Comparison of ENCODE assay signal across 8 mouse cellular contexts in genomic region chr17:46644152-46644805, GRCm38 (mm10). TPM values are rescaled to one million over a fixed set of nuclear protein-coding genes. Genes with fewer than 3 reads are reported as not detected.
DNase-seq lines count a peak whose midpoint lies in the region; ATAC-seq lines count a peak whose summit lies in the region.

No protein-coding gene starts in this region.

- peak overlapping the region; percentile 81; the same call in 1 of the 2 replicates for H3K9ac ChIP-seq in kidney, embryonic 14.5 days (ENCODE audit: low read depth, low read length)
- peak overlapping the region; percentile 89 for H3K9ac ChIP-seq in neural tube, embryonic 13.5 days

- no peak for DNase-seq in kidney, postnatal 14 days
- DNase-seq in forebrain, embryonic 10.5 days (ENCODE audit: extremely low spot score, low spot score) = no peak
- DNase-seq in limb, embryonic 10.5 days (ENCODE audit: low spot score) = no peak
- no peak for DNase-seq in layer of hippocampus, adult 9-10 months (ENCODE audit: low spot score)
- no peak for DNase-seq in layer of hippocampus, adult 18-20 months (ENCODE audit: low spot score in 2 of 2)
- no peak for DNase-seq in layer of hippocampus, adult 8-10 months (ENCODE audit: low spot score in 2 of 2)

- peak overlapping the region; percentile 75 for H3K4me3 ChIP-seq in kidney, embryonic 14.5 days (ENCODE audit: low read length)
- H3K4me3 ChIP-seq in forebrain, embryonic 10.5 days = peak overlapping the region; percentile 87; the same call in 1 of the 2 replicates
- H3K4me3 ChIP-seq in limb, embryonic 10.5 days = peak overlapping the region; percentile 86
- peak overlapping the region; percentile 82 for H3K4me3 ChIP-seq in neural tube, embryonic 13.5 days

- ATAC-seq in kidney, embryonic 14.5 days (ENCODE audit: low FRiP score, low TSS enrichment) = no peak
- ATAC-seq in neural tube, embryonic 13.5 days (ENCODE audit: low read depth) = no peak

- peaks cover 21% of the 10 kb centered on the region for H3K4me1 ChIP-seq in kidney, embryonic 14.5 days (ENCODE audit: control insufficient read depth, insufficient read depth, low read length)
- H3K4me1 ChIP-seq in forebrain, embryonic 10.5 days = peaks cover 32% of the 10 kb centered on the region
- H3K4me1 ChIP-seq in limb, embryonic 10.5 days = peaks cover 27% of the 10 kb centered on the region
- H3K4me1 ChIP-seq in neural tube, embryonic 13.5 days (replicated peaks) = peaks cover 27% of the 10 kb centered on the region

- no peaks in the 10 kb centered on the region for H3K9me3 ChIP-seq in kidney, embryonic 14.5 days (ENCODE audit: control insufficient read depth, low read length)
- no peaks in the 10 kb centered on the region for H3K9me3 ChIP-seq in forebrain, embryonic 10.5 days
- H3K9me3 ChIP-seq in limb, embryonic 10.5 days (replicated peaks) = no peaks in the 10 kb centered on the region
- no peaks in the 10 kb centered on the region for H3K9me3 ChIP-seq in neural tube, embryonic 13.5 days

- 82% methylated on average over 12 of the region's 12 CpGs for WGBS in kidney, embryonic 14.5 days
- WGBS in forebrain, embryonic 10.5 days = 89% methylated on average over 12 of the region's 12 CpGs
- WGBS in limb, embryonic 10.5 days = 89% methylated on average over 12 of the region's 12 CpGs
- 89% methylated on average over 12 of the region's 12 CpGs for WGBS in neural tube, embryonic 13.5 days

- H3K4me2 ChIP-seq in kidney, embryonic 14.5 days (replicated peaks; ENCODE audit: low read depth, low read length) = peak overlapping the region; percentile 95
- peak overlapping the region; percentile 92 for H3K4me2 ChIP-seq in neural tube, embryonic 13.5 days

- no peaks in the 10 kb centered on the region for H3K27me3 ChIP-seq in kidney, embryonic 14.5 days (ENCODE audit: control insufficient read depth, insufficient read depth, low read length)
- no peaks in the 10 kb centered on the region for H3K27me3 ChIP-seq in forebrain, embryonic 10.5 days (ENCODE audit: poor library complexity, severe bottlenecking)
- no peaks in the 10 kb centered on the region for H3K27me3 ChIP-seq in limb, embryonic 10.5 days (ENCODE audit: low read depth, poor library complexity, severe bottlenecking)
- H3K27me3 ChIP-seq in neural tube, embryonic 13.5 days = no peaks in the 10 kb centered on the region

- peaks cover 30% of the 10 kb centered on the region; the same call in 1 of the 2 replicates for H3K36me3 ChIP-seq in kidney, embryonic 14.5 days (ENCODE audit: control insufficient read depth, insufficient read depth, low read length)
- H3K36me3 ChIP-seq in forebrain, embryonic 10.5 days (replicated peaks) = peaks cover 46% of the 10 kb centered on the region
- H3K36me3 ChIP-seq in limb, embryonic 10.5 days = peaks cover 43% of the 10 kb centered on the region
- H3K36me3 ChIP-seq in neural tube, embryonic 13.5 days = peaks cover 46% of the 10 kb centered on the region

- H3K27ac ChIP-seq in kidney, embryonic 14.5 days (ENCODE audit: low read depth, low read length) = 0 out of 2 replicates have a peak overlapping the region, but pooled peaks have one; percentile 76
- no peak overlapping the region for H3K27ac ChIP-seq in forebrain, embryonic 10.5 days
- H3K27ac ChIP-seq in limb, embryonic 10.5 days = peak overlapping the region; percentile 91; the same call in 1 of the 2 replicates
- no peak overlapping the region for H3K27ac ChIP-seq in neural tube, embryonic 13.5 days (replicated peaks)

RNA-seq across cellular contexts. Expression of gene Klc4, which starts 1.5 kb away (rescaled TPM):
- polyA plus RNA-seq in kidney, embryonic 14.5 days (2014; fragmentation: Nextera tagmentation; extraction: Ambion mirVana) = 22.0 and 31.5 TPM in 2 replicates
- 29.1 and 31.8 TPM in 2 replicates for polyA plus RNA-seq in forebrain, embryonic 10.5 days (2016; fragmentation: Nextera tagmentation; extraction: Ambion mirVana)
- polyA plus RNA-seq in limb, embryonic 10.5 days (2016; fragmentation: Nextera tagmentation; extraction: Ambion mirVana) = 23.6 and 28.8 TPM in 2 replicates
- polyA plus RNA-seq in neural tube, embryonic 13.5 days (2015; fragmentation: Nextera tagmentation; extraction: Ambion mirVana) = 41.8 and 45.3 TPM in 2 replicates
- total RNA-seq in layer of hippocampus, adult 18-20 months (2021) = 10 to 100 TPM; 22.4 to 22.6 TPM
- 10 to 100 TPM; 18.9 to 21.8 (median 21.1) TPM for total RNA-seq in layer of hippocampus, adult 8-10 months (2022)

RNA-seq across cellular contexts. Expression of gene Mrpl2, which starts 1.8 kb away (rescaled TPM):
- 121 and 141 TPM in 2 replicates for polyA plus RNA-seq in kidney, embryonic 14.5 days (2014; fragmentation: Nextera tagmentation; extraction: Ambion mirVana)
- polyA plus RNA-seq in forebrain, embryonic 10.5 days (2016; fragmentation: Nextera tagmentation; extraction: Ambion mirVana) = 136 and 137 TPM in 2 replicates
- polyA plus RNA-seq in limb, embryonic 10.5 days (2016; fragmentation: Nextera tagmentation; extraction: Ambion mirVana) = 140 and 144 TPM in 2 replicates
- 63.2 and 70.1 TPM in 2 replicates for polyA plus RNA-seq in neural tube, embryonic 13.5 days (2015; fragmentation: Nextera tagmentation; extraction: Ambion mirVana)
- total RNA-seq in layer of hippocampus, adult 18-20 months (2021) = 10 to 100 TPM; 53.1 to 60.7 TPM
- total RNA-seq in layer of hippocampus, adult 8-10 months (2022) = 10 to 100 TPM; 43.7 to 60.5 (median 51.2) TPM

RNA-seq across cellular contexts. Expression of gene Cul7, which starts 5.9 kb away (rescaled TPM):
- 40.7 and 42.6 TPM in 2 replicates for polyA plus RNA-seq in kidney, embryonic 14.5 days (2014; fragmentation: Nextera tagmentation; extraction: Ambion mirVana)
- polyA plus RNA-seq in forebrain, embryonic 10.5 days (2016; fragmentation: Nextera tagmentation; extraction: Ambion mirVana) = 38.0 and 40.9 TPM in 2 replicates
- 40.3 and 48.0 TPM in 2 replicates for polyA plus RNA-seq in limb, embryonic 10.5 days (2016; fragmentation: Nextera tagmentation; extraction: Ambion mirVana)
- polyA plus RNA-seq in neural tube, embryonic 13.5 days (2015; fragmentation: Nextera tagmentation; extraction: Ambion mirVana) = 40.0 and 41.7 TPM in 2 replicates
- 10 to 100 TPM; 18.9 to 20.2 TPM for total RNA-seq in layer of hippocampus, adult 18-20 months (2021)
- 10 to 100 TPM; 22.6 to 26.4 (median 23.4) TPM for total RNA-seq in layer of hippocampus, adult 8-10 months (2022)

RNA-seq across cellular contexts. Expression of gene Ptk7, which starts 15.0 kb away (rescaled TPM):
- polyA plus RNA-seq in kidney, embryonic 14.5 days (2014; fragmentation: Nextera tagmentation; extraction: Ambion mirVana) = 58.5 and 64.1 TPM in 2 replicates
- polyA plus RNA-seq in forebrain, embryonic 10.5 days (2016; fragmentation: Nextera tagmentation; extraction: Ambion mirVana) = 66.0 and 68.4 TPM in 2 replicates
- polyA plus RNA-seq in limb, embryonic 10.5 days (2016; fragmentation: Nextera tagmentation; extraction: Ambion mirVana) = 102 and 142 TPM in 2 replicates
- 38.7 and 41.3 TPM in 2 replicates for polyA plus RNA-seq in neural tube, embryonic 13.5 days (2015; fragmentation: Nextera tagmentation; extraction: Ambion mirVana)
- total RNA-seq in layer of hippocampus, adult 18-20 months (2021) = 1 to 10 TPM; 8.0 to 9.0 TPM
- total RNA-seq in layer of hippocampus, adult 8-10 months (2022) = 1 to 10 TPM; 8.2 to 9.2 (median 8.9) TPM

RNA-seq across cellular contexts. Expression of gene Rrp36, which starts 29.9 kb away (rescaled TPM):
- polyA plus RNA-seq in kidney, embryonic 14.5 days (2014; fragmentation: Nextera tagmentation; extraction: Ambion mirVana) = 54.0 and 66.5 TPM in 2 replicates
- polyA plus RNA-seq in forebrain, embryonic 10.5 days (2016; fragmentation: Nextera tagmentation; extraction: Ambion mirVana) = 69.0 and 70.1 TPM in 2 replicates
- 70.8 and 72.5 TPM in 2 replicates for polyA plus RNA-seq in limb, embryonic 10.5 days (2016; fragmentation: Nextera tagmentation; extraction: Ambion mirVana)
- polyA plus RNA-seq in neural tube, embryonic 13.5 days (2015; fragmentation: Nextera tagmentation; extraction: Ambion mirVana) = 47.7 and 53.5 TPM in 2 replicates
- 10 to 100 TPM; 17.2 to 19.7 TPM for total RNA-seq in layer of hippocampus, adult 18-20 months (2021)
- 10 to 100 TPM; 12.1 to 20.5 (median 17.0) TPM for total RNA-seq in layer of hippocampus, adult 8-10 months (2022)

Comparison
In these comparisons a context has a peak if more than half of its experiments do, and no peak if none do; other contexts are left out.
1. H3K27ac ChIP-seq: peak in kidney, embryonic 14.5 days (single experiment) and limb, embryonic 10.5 days (single experiment); none in forebrain, embryonic 10.5 days (single experiment) and neural tube, embryonic 13.5 days (single experiment).
2. Peak in every context shown above with its lines, with median percentiles within 50 percentile points of each other: H3K4me3 ChIP-seq.